Mouse (Mus musculus) adipocyte (in vitro differentiated cells): ENCODE data around the gene Serpinb1a.
A peak's percentile ranks its signal among the peaks of the same experiment; 100 is the strongest.

Source experiments
- DNase-seq: peaks from one replicate; pipeline ENCODE4 v3.0.0-alpha.2; 2016; ENCODE audit warnings: low spot score

Gene Serpinb1a

GRCm38 (mm10) chr13:32834513-32834912 is 16.5 kb downstream of the Serpinb1a start:
- DNase-seq: no peak

GRCm38 (mm10) chr13:32833237-32833636 is 17.7 kb downstream of the Serpinb1a start:
- no peak for DNase-seq

- DNase-seq: no peak
Observed at GRCm38 (mm10) chr13:32832776-32833175, 18.2 kb downstream of the Serpinb1a start.

- no peak for DNase-seq
Observed at GRCm38 (mm10) chr13:32831505-32832273, 19.3 kb downstream of the Serpinb1a start.

GRCm38 (mm10) chr13:32828886-32829285 is 22.1 kb downstream of the Serpinb1a start:
- no peak for DNase-seq

GRCm38 (mm10) chr13:32827951-32828350 is 23.0 kb downstream of the Serpinb1a start:
- DNase-seq: peak; percentile 57

- peak; percentile 48 for DNase-seq
Observed at GRCm38 (mm10) chr13:32827111-32827822, 23.7 kb downstream of the Serpinb1a start.

- DNase-seq: no peak
Observed at GRCm38 (mm10) chr13:32825546-32825945, 25.4 kb downstream of the Serpinb1a start.

- no peak for DNase-seq
Observed at GRCm38 (mm10) chr13:32824377-32825330, 26.3 kb downstream of the Serpinb1a start.

- no peak for DNase-seq
Observed at GRCm38 (mm10) chr13:32823126-32823525, 27.9 kb downstream of the Serpinb1a start.

GRCm38 (mm10) chr13:32821671-32822070 is 29.3 kb downstream of the Serpinb1a start:
- no peak for DNase-seq

GRCm38 (mm10) chr13:32819926-32820325 is 31.1 kb downstream of the Serpinb1a start:
- no peak for DNase-seq

- no peak for DNase-seq
Observed at GRCm38 (mm10) chr13:32819241-32819640, 31.7 kb downstream of the Serpinb1a start.

- DNase-seq: no peak
Observed at GRCm38 (mm10) chr13:32807624-32808023, 43.4 kb downstream of the Serpinb1a start.

GRCm38 (mm10) chr13:32806820-32807219 is 44.2 kb downstream of the Serpinb1a start:
- DNase-seq: no peak

GRCm38 (mm10) chr13:32803701-32804345 is 47.2 kb downstream of the Serpinb1a start:
- no peak for DNase-seq

GRCm38 (mm10) chr13:32802259-32803081 is 48.5 kb downstream of the Serpinb1a start, which contains the start of gene D930007J09Rik:
Gene D930007J09Rik, minus strand, starts transcription at chr13:32802849.
- DNase-seq: no peak

- DNase-seq: peak; percentile 99
Observed at GRCm38 (mm10) chr13:32801693-32802221, 49.2 kb downstream of the Serpinb1a start, which contains the start of gene Wrnip1. Gene Wrnip1, plus strand, starts transcription at chr13:32802038.

GRCm38 (mm10) chr13:32800859-32801258 is 50.1 kb downstream of the Serpinb1a start:
- DNase-seq: peak; percentile 17

GRCm38 (mm10) chr13:32799131-32799530 is 51.9 kb downstream of the Serpinb1a start:
- DNase-seq: peak; percentile 69
